Mouse (Mus musculus): ENCODE data around the gene Slc43a1.

Slc43a1 gene

GRCm38 (mm10) chr2:84831666-84832391 is 6.8 kb upstream of the Slc43a1 start:
- peak; percentile 90 for DNase-seq (ENCODE audit: low spot score)

DNA sequence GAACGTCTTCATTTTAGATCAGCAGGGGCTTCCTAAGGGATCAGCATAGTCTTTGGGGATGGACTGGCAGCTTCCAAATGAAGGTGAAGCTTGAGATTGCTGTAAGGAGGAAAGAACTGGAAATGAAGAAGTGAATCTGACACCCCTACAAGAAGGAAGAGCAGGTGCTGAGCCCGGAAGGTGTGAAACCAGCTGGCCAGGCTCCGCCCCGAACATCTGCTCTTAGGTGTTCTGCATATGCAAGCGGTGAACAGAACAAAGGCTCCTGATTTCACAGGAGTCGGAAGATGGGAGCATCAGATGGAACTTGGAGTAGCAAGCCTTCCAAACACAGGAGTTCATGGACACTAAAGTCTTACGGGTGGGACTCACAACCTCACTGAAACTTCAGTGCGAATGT is 1.5 kb upstream of the Slc43a1 start:
- peak; percentile 26 for DNase-seq (ENCODE audit: low spot score)

DNA sequence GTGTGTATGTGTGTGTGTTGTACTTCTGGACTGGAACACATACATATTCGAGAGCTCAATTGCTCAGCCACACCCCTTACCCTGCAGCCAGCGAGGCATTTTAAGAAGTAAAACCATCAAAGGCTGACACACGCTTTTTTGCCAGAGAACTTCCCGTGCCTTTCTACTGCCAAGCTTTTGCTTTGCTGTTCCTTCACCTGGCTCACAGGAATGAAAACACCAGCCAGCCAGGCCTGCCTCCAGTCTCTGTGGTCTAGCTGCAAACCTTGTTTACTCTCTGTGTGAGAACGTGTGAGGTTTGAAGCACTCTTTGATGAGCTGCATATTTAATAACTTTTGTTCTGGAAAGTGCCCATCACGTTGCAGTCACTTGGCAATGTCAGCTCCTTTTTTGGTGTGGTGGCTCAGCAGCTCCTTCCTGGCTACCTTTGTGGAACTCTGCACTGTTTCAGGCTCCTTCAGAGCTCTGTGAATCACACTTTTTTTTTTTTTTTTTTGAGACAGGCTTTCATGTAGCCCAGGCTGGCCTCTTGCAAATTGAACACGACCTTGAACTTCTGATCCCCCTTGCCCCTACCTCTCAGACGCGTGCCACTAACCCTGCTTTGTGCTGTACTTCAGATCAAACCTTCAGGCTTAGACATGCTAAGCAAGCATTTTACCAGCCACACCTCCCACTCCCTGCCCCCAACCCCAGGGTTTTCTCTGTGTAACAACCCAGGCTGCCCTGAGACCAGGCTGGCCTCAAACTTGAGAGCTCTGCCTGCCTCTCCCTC is 645 bp upstream of the Slc43a1 start:
- no peak for DNase-seq (ENCODE audit: low spot score)

GRCm38 (mm10) chr2:84838993-84839980 is 637 bp downstream of the Slc43a1 start:
- DNase-seq (ENCODE audit: low spot score), result no peak

GRCm38 (mm10) chr2:84840016-84840747 is 1.5 kb downstream of the Slc43a1 start:
- DNase-seq (ENCODE audit: low spot score), result no peak

DNA sequence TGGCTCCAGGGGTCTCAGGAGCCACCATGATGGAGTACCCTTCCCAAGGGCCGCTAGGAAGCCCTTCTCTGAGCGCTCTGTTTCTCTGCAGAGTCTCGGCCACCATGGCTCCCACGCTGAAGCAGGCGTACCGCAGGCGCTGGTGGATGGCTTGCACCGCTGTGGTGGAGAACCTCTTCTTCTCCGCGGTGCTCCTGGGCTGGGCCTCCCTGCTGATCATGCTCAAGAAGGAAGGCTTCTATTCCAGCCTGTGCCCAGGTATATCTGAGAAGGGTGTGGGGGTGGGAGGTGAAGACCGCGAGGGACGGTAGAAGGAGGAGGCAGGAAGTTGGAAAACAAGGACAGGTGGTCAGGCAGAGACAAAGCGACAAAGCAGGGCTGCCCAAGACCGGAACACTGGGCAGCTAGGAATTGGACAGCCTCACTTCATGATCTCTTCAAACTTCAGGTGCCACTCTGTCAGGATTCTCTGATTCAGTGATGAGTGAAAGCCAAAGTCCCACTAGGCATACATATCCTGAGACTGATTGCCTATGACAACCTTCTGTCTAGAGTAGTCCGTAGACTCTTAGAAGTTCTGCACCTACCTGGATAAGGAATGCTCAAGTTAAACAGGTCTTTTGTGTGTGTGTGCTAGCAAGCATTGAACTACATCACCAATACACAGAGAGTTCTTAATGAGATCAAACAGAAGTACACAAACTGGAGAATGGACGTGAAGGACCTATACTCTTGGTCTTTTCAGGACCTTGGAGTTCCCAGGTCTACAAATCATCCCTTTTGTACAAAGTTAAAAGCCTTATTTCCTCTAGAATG is 2.3 kb downstream of the Slc43a1 start:
- no peak for DNase-seq (ENCODE audit: low spot score)

DNA sequence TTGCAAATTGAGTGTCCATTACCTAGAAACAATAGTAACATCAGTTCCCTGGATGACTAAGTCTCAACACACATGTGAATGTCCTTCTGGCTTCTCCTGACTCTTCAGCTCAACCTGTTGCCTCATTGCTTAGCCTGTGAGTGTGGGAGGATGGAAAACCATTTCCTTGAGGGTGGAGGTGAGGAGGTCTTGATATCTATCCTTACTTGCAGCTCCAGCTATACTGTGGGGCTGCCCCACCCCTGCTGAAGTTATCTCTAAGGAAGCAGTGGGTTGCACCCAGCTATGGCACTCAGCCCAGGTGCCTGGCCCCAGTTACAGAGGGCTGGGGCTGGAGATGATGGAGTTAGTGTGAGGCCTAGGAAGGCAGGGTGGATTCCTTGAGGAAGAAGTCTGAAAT is 3.3 kb downstream of the Slc43a1 start:
- no peak for DNase-seq (ENCODE audit: low spot score)

- no peak for DNase-seq (ENCODE audit: low spot score)
Measured at GRCm38 (mm10) chr2:84843654-84844053, 5.0 kb downstream of the Slc43a1 start.

GRCm38 (mm10) chr2:84845226-84845625 is 6.6 kb downstream of the Slc43a1 start:
- no peak for DNase-seq (ENCODE audit: low spot score)

DNA sequence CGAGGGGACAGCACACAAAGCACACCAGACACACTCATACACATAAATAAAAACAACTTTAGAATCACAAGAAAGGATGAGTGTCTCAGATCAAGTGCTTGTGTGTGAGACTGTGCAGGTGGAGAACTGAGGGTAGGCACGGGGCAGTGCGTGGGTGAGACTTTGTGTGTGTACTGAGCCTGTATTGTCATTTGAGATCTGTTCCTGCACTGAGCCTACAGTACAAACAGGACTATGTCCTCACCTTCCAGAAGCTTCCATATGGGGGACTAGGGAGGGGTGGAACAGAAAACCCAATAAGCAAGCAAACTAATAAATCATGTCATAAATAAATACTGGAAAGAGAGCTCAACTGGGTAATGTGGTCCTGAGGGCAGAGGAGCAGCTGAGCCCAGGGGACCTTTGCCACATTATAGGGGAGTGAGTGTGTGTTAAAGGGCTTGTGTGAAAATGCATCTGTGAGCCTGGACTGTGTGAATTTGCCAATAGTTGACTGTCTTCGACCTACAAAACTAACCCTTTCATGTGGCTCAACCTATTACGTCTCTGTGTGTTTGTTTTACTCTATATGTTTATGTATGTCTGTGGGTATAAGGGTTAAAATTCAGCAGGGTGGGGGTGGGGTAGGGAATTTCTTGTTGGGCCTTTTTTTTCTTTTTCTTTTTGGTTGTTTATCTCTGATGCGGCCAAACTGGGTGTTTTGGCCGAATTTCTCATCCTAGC is 11.9 kb downstream of the Slc43a1 start:
- DNase-seq (ENCODE audit: low spot score), result no peak

- DNase-seq (ENCODE audit: low spot score), result no peak
Measured at GRCm38 (mm10) chr2:84851130-84852040, 12.7 kb downstream of the Slc43a1 start.

GRCm38 (mm10) chr2:84855732-84856131 is 17.1 kb downstream of the Slc43a1 start:
- peak; percentile 62 for DNase-seq (ENCODE audit: low spot score)

- DNase-seq (ENCODE audit: low spot score), result no peak
Measured at GRCm38 (mm10) chr2:84858551-84858950, 19.9 kb downstream of the Slc43a1 start.

DNA sequence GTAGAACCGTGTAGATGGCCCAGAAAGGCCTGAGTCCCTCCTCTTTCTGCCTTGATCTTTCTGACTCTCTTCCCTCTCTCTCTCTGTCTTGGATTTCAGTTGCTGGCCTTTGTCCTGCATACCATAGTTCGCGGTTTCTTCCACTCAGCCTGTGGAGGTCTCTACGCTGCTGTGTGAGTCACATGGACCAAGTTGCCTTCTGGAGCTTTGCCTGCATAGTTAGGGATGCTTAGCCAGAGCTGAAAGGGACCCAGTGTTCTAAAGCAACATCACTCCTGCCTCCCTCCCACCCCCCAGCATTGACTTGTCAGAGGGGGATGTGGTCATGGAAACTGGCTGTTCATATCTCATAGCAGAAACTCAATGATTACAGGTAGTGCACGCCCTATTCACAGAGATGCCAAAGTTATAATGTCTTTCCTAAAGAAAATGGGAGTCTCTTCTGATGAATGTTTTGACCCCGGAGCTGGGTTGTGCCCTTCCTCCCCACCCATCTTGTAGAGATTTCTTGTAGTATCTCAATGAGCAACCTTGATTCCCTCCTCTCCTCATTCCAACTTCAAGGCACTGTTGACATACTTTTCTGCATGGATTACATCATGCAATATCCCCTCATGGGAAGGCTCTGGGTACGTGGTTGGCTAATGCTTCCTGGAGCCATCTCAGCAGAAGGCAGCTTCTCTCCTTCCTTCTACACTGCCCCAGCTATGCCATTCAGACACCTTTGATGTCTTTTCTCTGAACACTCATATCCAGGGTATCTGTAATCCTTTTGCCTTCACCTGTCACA is 21.5 kb downstream of the Slc43a1 start:
- no peak for DNase-seq (ENCODE audit: low spot score)

- DNase-seq (ENCODE audit: low spot score), result no peak
Measured at GRCm38 (mm10) chr2:84861430-84861829, 22.8 kb downstream of the Slc43a1 start.

GRCm38 (mm10) chr2:84862231-84862630 is 23.6 kb downstream of the Slc43a1 start:
- no peak for DNase-seq (ENCODE audit: low spot score)

DNA sequence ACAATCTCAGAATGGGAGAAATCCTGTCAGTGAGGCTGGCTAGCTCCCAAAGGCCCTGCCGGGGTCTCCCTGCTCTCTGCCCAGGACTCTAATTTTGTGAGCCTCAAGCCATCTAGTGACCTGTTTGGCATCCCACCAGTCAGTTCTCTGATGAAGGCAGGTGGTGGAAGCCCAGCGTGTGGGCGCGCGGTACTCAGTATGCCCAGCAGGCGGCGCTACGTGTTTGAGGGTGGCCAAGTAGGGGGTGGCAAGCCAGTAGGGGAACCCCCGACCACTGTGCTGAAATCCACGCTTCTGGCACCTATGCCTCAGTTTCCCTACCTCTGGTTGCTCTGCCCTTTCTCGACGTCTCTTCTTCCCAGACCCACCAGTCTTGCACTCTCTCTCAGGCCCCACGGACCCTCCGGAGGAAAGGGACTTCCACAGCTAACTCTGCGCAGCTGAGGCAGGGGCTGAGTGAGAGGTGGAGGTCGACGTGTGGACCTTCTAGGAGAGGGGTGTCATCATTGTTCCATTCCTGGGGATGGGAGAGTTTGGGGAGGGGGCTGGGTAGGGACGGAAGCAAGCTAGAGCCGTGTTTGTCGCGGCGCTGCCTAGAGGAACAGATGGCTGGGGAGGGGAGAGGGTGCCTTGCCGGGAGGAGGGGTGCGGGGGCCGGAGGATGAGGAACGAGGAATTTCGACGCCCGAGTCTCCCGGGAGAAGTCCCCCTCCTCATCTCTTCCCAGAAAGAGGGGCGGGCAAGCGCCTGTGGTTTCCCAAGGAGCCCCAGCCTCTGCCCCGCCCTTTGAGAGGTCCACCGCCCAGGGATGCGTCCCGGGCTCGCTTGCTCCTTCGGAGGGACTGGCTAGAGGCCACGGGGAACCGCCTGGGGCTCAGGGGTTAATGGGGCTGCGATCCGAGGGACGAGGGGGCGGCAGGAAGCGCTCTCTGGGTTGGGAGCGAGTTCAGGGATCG is 27.2 kb downstream of the Slc43a1 start:
- peak; percentile 80 for DNase-seq (ENCODE audit: low spot score)

All from layer of hippocampus, adult 11-12 months (tissue).